Mouse (Mus musculus): ENCODE measurements at regions not wholly inside any gene's neighbourhood (a gene's known extent, or its start where the extent isn't known, plus 50 kb on each side); places are given as distances from the start of the nearest gene placed in this dataset.

DNA sequence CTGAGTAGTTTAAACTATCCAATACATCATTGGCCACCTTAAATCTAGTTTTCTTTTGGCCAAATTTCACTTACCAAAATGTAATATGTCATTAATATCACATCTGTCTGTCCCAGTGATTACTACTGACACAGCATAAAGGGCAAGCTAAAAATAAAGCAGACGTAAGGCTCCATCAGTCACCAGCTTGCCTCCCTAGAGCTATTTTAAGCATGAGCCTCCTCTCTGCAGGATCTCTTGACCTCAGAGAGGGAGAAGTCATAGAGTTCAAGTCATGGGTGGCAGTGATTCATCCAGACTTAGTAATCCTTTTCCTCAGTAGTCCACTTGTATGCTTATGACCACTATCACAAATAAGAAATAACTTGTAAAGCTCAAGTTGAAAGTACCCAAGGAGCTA lies 313.2 kb upstream of the Actbl2 start:
- intact Hi-C loops (cut with DNase I): no loop called here
- no peak for DNase-seq

GRCm38 (mm10) chr13:110942986-110943644 lies 311.7 kb upstream of the Actbl2 start:
- DNase-seq: no peak
- intact Hi-C loops (cut with DNase I): no loop called here

DNA sequence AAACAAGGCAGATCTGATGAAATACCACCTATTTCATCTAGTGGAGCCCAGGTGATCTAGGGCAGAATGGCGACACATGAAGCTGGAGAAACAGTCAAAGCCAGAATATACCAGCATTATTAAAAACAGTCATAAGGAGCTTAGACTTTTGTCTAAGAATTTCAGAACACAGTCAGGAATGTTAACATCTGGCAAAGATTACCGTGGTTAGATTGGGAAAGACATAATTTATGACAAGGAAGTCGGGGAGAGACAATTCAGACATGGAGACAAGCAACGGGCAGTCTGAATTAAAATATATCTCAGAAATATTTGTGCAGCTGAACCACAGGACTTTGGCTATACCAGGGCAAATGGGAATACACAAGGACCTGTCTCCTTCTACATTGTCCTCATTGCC lies 310.8 kb upstream of the Actbl2 start:
- no peak for DNase-seq
- intact Hi-C loops (cut with DNase I): no loop called here

DNA sequence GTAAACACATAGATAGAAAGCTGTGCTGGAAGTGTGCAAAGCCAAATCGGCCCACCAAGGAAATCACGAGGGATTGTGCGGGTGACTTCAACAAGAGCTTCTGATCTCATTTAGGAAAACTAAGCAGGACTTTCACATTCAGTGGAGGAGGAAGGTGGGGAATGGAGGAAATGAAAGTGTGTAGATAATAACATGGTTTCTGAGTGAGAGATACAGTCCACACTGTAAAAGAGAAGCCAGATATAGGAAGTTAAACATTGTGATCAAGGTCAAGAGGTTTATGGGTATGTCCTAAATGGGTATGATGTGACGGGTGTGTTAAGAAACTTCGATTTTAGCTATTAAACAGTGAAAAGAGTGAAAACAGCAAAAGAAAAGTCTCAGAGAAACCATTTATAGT lies 310.1 kb upstream of the Actbl2 start:
- intact Hi-C loops (cut with DNase I): no loop called here
- DNase-seq: no peak

GRCm38 (mm10) chr13:110960212-110960611 lies 294.6 kb upstream of the Actbl2 start:
- DNase-seq: no peak
- intact Hi-C loops (cut with DNase I): no loop called here

DNA sequence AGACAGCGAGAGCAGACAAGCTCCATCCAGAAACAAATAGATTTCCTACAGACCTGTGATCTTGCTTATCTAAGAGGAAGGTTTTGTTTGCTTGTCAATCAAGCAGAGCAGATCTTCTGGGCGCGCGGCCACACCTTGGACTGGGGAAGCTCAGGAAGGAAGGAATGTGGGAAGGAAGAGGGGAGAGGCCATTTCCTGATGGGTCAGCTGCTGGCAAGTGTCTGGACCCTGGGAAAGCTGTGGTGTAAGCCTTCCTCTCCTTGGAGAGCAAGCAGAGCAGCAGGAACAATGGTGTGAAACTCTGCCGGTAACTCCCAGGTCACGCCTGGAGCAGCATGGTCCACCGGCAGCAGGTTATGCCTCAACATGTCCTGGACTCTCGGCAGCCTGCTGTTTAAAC lies 287.7 kb upstream of the Actbl2 start:
- peak; percentile 40 to 48 for DNase-seq
- intact Hi-C loops (cut with DNase I): loop anchor here (2.0 to 5.0 kb wide), 4 partner anchors 64 to 410 kb away; no protein-coding TSS in a partner anchor

DNA sequence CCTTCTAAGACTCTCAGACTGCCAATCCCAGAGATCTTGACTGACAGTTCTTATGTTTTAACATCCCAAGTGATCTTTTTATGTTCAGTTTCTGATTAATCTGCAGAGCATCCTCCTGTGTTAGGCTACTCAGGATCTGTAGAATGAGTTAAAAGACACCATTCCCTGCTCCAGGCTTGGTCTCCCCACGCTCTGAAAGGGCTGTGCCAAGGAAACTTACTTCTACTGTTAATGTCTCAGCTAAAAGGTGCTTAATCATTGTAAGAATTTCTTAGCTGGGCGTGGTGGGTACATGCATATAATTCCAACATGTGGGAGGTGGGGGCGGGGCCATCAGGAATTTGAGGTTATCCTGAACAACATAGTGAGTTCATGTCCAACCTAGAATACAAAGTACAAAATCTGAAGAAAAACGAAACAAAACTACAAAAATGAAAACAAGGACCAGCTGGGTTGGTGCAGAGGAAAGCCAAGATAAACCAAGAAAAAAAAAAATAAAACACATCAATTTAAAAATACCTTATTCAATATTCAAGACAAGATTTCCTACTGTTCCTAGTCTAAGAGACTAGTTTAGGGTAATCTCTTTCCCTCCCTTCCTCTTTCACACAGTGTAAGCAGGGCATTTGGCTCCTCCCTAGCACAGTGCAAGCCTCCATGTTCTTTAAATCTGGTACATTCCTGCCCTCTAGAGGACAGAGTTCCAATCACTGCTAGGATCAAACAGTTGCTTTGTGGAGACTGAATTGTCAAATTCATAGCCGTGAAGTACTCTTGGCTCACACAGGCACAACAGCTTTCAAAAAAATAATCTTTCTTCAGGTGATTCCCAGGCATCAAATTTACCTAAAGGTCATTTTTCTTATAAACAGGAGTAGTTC lies 286.9 kb upstream of the Actbl2 start:
- peak; percentile 46 to 75 for DNase-seq
- intact Hi-C loops (cut with DNase I): loop anchor here (1.0 to 5.0 kb wide), 8 partner anchors 65 to 574 kb away; no protein-coding TSS in a partner anchor

- intact Hi-C loops (cut with DNase I): loop anchor here (1.0 to 5.0 kb wide), 7 partner anchors 102 to 574 kb away; no protein-coding TSS in a partner anchor
- peak; percentile 20 to 44 for DNase-seq
Measured at GRCm38 (mm10) chr13:110968507-110968905, 286.3 kb upstream of the Actbl2 start.

GRCm38 (mm10) chr13:110977379-110977778 lies 277.4 kb upstream of the Actbl2 start:
- DNase-seq: no peak
- intact Hi-C loops (cut with DNase I): no loop called here

DNA sequence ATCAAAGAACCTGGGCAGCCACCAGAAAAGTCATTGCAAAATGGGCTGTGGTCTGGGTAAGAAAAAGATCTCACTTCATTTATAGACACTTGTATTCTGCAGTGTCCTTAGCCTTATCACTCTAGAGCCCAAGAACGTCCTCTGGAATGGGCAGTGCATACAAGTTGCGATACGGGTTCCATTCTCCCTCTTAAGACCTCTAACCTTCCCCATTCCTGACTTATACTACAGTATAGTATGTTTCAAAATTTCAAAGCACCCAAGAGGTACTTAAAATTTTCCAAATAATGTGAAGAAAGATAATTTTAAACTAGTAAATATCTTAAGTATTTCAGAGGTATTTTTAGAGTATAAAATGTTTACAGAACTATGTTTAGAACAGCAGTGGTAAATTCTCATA lies 276.8 kb upstream of the Actbl2 start:
- intact Hi-C loops (cut with DNase I): no loop called here
- DNase-seq: no peak

- DNase-seq: no peak
- intact Hi-C loops (cut with DNase I): no loop called here
Measured at GRCm38 (mm10) chr13:110990677-110991076, 264.1 kb upstream of the Actbl2 start.

DNA sequence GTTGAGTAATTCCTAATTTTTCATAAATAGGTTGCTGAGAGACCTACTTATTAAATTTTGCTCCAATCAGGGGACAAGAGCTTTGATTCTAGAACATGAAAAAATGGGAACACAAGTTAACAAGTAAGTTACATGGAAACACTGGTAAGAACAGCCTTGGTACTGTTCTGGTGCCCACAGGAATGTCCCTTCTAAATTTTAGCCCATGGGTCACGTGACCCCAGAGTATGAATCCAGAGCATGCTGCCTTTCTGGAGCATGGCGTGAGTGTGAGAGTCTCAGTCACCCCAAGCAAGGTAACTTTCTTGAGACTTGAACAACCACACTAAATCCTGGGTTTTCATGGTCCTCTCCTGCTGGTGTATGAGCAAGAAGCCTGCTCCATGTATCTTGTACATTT lies 263.7 kb upstream of the Actbl2 start:
- no peak for DNase-seq
- intact Hi-C loops (cut with DNase I): no loop called here

DNA sequence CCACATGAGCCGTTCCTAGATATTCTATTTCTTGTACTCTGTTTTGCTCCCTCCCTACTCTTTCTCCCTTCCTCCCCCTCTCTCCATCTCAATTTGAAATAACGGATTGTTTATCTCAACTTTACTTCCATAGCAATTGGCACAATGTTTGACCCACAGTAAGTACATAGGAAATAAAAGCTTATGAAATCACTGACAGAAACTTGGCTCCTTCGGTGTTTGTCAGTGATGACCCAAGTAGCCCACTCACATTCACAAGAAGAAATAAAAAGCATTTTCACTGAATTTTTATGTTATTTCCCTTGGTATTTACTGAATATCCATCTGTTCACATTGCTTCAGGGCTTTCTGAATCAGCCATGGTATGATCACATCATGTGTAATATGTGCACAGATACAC lies 260.2 kb upstream of the Actbl2 start:
- DNase-seq: no peak
- intact Hi-C loops (cut with DNase I): no loop called here

GRCm38 (mm10) chr13:111002670-111003069 lies 252.1 kb upstream of the Actbl2 start:
- DNase-seq: no peak
- intact Hi-C loops (cut with DNase I): no loop called here

GRCm38 (mm10) chr13:111014142-111014541 lies 240.7 kb upstream of the Actbl2 start:
- no peak for DNase-seq
- intact Hi-C loops (cut with DNase I): no loop called here

DNA sequence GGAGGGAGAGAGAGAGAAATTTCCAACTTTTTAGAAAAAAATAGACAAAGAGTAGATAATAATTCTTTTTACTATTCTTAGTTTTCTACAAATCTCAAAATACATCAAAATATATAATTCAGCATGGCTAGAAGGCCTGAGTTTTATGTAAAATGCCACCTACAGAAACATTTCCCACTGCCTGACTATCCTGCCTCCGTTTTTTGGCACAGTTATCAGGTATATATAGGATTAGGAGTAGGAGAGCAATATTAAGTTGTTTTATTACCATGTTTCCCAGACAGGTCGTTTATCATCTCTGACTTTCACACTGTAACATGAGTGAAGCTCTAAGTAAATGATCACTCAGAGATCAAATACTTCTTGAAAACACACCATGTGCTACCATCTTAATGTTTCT lies 224.7 kb upstream of the Actbl2 start:
- DNase-seq: no peak
- intact Hi-C loops (cut with DNase I): no loop called here

DNA sequence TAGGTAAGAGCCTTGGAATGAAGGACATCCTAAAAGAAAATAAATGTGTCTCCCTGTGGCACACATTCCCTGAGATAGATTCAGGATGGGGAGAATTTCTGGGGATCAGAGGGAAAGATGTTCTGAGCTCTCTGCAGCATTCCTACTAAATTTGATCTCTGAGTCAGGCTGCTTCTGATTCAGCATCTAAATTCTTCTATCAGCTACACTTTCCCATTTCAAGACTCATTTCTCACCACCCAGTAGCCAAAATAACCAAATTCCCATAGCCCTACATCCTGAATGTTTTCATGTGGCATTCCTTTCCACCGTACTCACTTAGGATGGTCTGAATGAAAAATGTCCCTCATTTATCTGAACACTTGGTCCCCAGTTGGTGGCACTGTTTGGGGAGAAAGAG lies 223.2 kb upstream of the Actbl2 start:
- no peak for DNase-seq
- intact Hi-C loops (cut with DNase I): no loop called here

GRCm38 (mm10) chr13:111043637-111044036 lies 211.2 kb upstream of the Actbl2 start:
- DNase-seq: no peak
- intact Hi-C loops (cut with DNase I): no loop called here

DNA sequence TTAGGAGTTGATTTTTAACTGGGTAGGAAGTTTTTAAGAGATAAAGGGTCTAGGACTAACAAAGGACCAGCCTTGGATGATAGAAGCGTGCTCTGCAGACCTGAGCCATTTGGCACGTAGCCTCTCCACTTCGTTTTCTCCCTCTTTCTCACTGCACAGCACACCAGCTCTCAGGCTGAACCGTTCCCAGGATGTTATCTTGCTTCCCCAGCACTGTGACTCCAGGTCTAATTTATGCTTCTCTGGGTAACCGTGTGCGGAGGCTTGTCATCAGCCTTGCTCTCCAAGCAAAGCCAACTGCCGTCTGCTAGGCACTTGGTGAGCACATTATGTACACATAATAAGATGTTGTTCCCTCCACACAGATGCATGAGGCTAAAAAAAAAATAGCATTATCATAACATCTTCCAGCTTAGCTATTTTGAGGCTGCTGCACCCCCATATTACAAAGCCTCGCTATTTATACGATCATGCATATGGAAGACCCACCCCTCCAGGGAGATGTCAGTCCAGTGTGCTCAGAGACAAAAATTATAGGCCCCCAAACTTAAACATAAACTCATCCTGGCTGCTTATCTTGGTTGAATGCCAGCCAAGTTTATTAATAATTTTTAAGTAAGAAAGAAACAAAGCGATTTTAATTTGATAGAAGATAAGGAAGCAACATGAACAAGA lies 210.3 kb upstream of the Actbl2 start:
- DNase-seq: no peak
- intact Hi-C loops (cut with DNase I): no loop called here

DNA sequence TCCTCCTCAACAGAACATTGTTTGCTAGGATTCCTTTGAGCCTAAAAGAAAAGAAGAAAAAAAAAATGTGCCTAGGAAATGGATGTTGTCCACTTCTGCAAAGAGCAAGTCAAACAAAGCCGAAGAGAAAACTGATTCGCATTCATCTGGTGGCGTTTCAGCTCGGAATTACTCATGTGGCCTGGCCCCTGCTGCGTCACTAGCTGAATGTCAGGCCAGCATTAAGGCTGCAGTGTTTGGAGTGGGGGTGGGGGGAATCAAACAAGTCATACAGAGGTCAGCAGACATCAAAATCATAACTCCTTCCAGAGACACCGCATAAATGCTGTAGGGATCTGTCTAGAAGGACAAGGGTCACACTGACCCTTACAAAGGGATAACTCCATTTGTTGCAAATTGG lies 204.7 kb upstream of the Actbl2 start:
- DNase-seq: peak in 1 of 2 experiments; percentile 18
- intact Hi-C loops (cut with DNase I): no loop called here

GRCm38 (mm10) chr13:111055817-111056216 lies 199.0 kb upstream of the Actbl2 start:
- DNase-seq: no peak
- intact Hi-C loops (cut with DNase I): no loop called here

Measured in heart, postnatal 14 days (tissue).